Mouse (Mus musculus) cerebellum, adult 8-10 months (tissue): ENCODE measurements around the gene Adipor1.

Source experiments
- DNase-seq: peaks from one replicate; pipeline ENCODE4 v3.0.0; 2022

The Adipor1 gene

DNA sequence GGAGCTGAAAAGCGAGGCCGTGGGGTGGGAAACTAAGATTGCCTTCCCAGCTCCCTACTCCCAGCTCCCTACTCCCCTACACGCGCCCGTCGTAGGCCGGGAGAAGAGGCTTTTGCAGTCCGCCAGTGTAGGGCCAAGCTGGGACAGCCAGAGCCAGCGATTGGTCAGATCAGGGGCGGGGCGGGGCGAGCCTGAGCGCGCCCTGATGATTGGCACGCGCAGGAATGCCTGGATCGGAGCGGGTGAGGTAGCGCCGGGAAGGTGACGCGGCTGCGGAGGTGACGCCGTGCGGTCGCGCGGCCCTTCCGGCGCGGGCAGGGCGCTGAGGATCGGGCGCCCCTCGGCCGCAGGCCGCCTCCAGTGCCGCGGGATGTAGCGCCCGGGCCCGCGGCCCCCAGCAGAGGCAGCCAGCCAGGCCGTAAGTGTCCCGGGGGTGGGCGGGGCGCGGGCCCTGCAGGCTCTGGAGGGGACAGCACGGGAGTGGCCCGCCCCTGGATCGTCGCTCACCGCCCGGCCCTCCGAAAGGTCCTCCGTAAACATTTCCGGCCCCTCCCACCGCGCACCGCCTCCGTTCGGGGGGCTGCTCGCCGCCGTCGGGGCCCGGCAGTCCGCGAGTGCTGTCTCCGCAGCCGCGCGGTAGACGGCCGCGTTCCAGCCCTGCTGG lies at the start of gene Adipor1:
Gene Adipor1 (plus strand): TSS at position 211 of the 664 bp plus-strand sequence.
- DNase-seq: peak; percentile 96

GRCm38 (mm10) chr1:134365491-134365890 lies 49.7 kb upstream of the Adipor1 start:
- no peak for DNase-seq

- peak; percentile 39 for DNase-seq
Observed at GRCm38 (mm10) chr1:134368777-134369337, 46.3 kb upstream of the Adipor1 start.

- no peak for DNase-seq
Observed at GRCm38 (mm10) chr1:134374124-134374523, 41.1 kb upstream of the Adipor1 start.

GRCm38 (mm10) chr1:134381051-134381450 lies 34.1 kb upstream of the Adipor1 start:
- no peak for DNase-seq

DNA sequence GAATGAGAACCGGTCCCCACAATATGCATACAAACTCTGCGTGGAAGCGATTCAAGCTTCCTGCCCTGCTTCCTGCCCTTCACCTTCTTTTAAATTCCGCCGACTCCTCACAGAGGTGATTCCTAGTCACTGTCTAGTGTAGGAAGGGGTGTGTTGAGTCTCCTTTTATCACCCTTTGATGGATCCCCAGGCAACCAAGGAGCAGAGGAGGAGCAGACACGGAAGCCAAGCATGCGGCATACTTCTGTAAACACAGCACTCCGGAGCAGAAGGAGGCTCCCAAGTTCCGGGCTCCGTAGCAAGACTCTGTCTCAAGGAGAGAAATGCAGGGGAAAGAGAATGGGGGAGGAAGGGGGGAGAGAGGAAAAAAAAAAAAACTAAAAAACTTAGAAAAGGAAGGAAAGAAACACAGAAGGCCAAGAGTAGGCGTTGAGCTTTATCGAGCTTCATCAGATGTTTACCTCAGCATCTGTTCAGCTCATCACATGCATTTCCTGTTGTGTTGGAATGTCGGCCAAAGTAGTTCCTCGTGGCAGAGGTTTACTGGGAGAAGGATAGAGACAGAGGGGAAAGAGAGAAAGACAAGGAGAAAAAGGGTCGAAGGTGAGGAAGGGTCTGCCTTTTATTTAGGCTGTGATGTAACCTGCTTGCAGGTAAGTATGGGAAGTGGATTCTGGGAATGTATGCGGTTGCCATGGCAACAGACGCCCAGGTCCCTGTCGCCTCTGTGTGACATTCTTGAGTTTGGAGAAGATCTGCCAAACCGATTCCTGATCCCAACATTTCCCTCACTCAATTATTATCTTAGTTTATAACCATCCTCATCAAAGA lies 33.2 kb upstream of the Adipor1 start:
- no peak for DNase-seq

- DNase-seq: no peak
Observed at GRCm38 (mm10) chr1:134384581-134384980, 30.6 kb upstream of the Adipor1 start.

- no peak for DNase-seq
Observed at GRCm38 (mm10) chr1:134385176-134385575, 30.0 kb upstream of the Adipor1 start.

- no peak for DNase-seq
Observed at GRCm38 (mm10) chr1:134385666-134386065, 29.5 kb upstream of the Adipor1 start, which contains the start of gene 4933406M09Rik. Gene 4933406M09Rik, plus strand, starts transcription at chr1:134385940.

- no peak for DNase-seq
Observed at GRCm38 (mm10) chr1:134393827-134394226, 21.4 kb upstream of the Adipor1 start.

DNA sequence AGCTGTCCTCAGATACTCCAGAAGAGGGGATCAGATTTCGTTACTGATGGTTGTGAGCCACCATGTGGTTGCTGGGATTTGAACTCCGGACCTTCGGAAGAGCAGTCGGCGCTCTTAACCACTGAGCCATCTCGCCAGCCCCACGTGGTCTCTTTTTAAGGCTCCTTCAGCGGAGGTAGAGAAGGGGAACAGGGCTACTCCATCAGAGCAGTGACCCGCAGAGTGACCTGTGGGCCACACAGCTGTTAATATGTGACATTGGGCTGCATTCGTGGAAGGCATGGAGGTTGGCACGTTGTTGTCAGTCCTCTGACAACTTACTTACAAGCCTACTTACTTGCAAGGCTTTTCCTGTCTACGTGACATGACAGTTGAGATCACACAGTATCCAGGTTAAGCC lies 17.0 kb upstream of the Adipor1 start:
- no peak for DNase-seq

GRCm38 (mm10) chr1:134399735-134400134 lies 15.4 kb upstream of the Adipor1 start:
- no peak for DNase-seq

DNA sequence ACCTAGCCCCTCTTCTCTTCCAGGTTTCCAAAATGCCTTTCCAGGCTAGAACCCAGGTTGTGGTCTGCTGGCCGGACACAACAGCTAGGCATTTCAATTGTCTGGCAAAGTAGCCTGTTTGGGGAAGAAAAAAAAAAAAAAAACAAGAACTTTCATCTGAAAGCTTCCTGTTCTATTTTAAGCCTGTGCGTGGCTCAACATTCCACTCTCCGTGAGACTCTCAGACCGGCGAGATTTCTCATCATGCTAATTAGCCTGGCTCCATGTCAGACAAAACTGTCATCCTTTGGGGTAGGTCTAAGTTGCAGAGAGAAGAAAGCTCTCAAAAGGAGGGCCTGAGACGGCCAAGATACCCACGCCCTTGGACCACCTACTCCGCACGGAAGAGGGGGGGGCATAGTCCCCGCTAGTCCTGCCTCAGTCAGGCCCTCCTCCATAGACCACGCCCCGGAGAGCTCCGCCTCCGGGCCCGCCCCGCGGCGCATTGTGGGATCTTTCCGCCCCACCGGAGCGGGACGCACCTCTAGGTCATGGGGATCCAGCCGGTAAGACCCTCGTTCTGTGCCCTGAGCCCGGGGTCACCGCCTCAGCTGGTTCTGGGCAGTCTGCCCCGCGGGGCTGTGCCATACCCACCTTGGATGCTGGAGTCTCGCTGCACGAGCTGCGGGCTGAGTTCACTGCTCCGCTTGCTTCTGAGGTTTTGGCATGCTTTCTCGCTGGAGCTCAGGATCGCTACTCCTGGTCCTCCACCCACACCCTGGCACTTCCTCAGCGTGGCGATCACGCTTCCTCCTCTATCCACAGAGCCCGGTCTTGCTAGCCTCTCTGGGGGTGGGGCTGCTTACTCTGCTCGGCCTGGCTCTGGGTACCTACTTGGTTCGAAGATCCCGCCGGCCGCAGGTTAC lies 9.4 kb upstream of the Adipor1 start, which contains the start of gene Cyb5r1:
Gene Cyb5r1 (plus strand): TSS at position 51 of the 905 bp plus-strand sequence.
- DNase-seq: peak; percentile 65

- DNase-seq: no peak
Observed at GRCm38 (mm10) chr1:134406414-134406771, 8.8 kb upstream of the Adipor1 start.

DNA sequence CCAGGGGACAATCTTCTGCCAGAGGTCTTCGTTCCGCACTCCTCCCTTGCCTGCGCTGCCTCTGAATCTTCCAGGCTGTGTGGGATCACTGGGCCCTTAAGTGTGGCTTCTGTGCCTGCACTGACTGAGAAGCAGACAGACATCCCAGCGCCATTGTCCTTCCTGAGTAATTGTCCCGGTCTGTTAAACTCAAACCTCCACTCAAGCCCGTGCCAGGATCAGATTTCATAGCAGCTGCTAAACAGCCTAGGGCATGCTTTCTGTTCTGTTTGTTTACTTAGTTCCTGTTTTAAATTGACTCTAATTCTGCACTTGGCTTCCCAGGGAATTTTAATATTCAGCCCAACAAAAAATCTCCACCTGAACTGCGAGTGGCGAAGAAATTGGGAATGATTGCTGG lies 7.1 kb upstream of the Adipor1 start:
- no peak for DNase-seq

GRCm38 (mm10) chr1:134411706-134412629 lies 3.2 kb upstream of the Adipor1 start:
- no peak for DNase-seq

DNA sequence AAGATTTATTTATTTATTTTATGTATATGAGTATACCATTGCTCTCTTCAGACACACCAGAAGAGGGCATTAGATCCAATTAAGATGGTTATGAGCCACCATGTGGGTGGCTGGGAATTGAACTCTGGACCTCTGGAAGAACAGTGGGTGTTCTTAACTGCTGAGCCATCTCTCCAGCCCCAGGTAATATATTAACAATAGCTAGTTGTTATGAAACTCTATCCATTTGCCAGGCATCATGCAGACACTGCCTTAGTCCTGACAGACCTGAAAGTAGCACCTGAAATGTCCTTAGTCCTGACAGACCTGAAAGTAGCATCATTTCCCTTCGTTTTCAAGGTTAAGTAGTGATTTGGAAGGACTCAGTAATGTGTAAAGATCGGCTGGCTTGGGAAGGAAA lies 1.1 kb upstream of the Adipor1 start:
- DNase-seq: no peak

- DNase-seq: no peak
Observed at GRCm38 (mm10) chr1:134414501-134415167, 544 bp upstream of the Adipor1 start.

GRCm38 (mm10) chr1:134418414-134418975 lies 3.3 kb downstream of the Adipor1 start:
- DNase-seq: no peak

- DNase-seq: no peak
Observed at GRCm38 (mm10) chr1:134419176-134419575, 4.0 kb downstream of the Adipor1 start.
